In genomic region chr15:83724886-83725269, GRCm38 (mm10) we compare ENCODE assay signal across 8 mouse cellular contexts. TPM values are rescaled to one million over a fixed set of nuclear protein-coding genes. Genes with fewer than 3 reads are reported as not detected.
DNase-seq lines count a peak whose midpoint lies in the region; ATAC-seq and TF ChIP-seq lines count a peak whose summit lies in the region.

Gene Scube1, minus strand, starts transcription at chr15:83725021.

- WGBS in hindbrain, embryonic 14.5 days, result under 1% methylated on average over 42 of the region's 51 CpGs
- WGBS in lung, postnatal 0 days, result under 1% methylated on average over 36 of the region's 51 CpGs

- intact Hi-C loops in gastrocnemius, adult 2 months (cut with DNase I), result no loop called here

- peak; percentile 93 for ATAC-seq in hindbrain, embryonic 14.5 days (ENCODE audit: low FRiP score)
- peak; percentile 99 for ATAC-seq in lung, postnatal 0 days

- DNase-seq in ZHBTc4 (ENCODE audit: low read depth, low spot score), result peak; percentile 95
- DNase-seq in cerebellum, postnatal 4 days (ENCODE audit: low spot score in 2 of 2), result peak; percentile 52 to 82
- peak; percentile 94 for DNase-seq in gastrocnemius, adult 2 months
- peak; percentile 89 for DNase-seq in hindbrain, embryonic 14.5 days (ENCODE audit: low spot score)
- peak; percentile 71 to 79 for DNase-seq in layer of hippocampus, postnatal 25 days (ENCODE audit: extremely low spot score in 1 of 2, low spot score in 1 of 2)
- peak; percentile 84 for DNase-seq in lung, postnatal 0 days (ENCODE audit: low spot score)
- peak; percentile 92 for DNase-seq in right cerebral cortex, adult 18-20 months
- peak; percentile 78 for DNase-seq in urinary bladder, postnatal 25 days (ENCODE audit: low spot score)

- H3K4me2 ChIP-seq in hindbrain, embryonic 14.5 days (replicated peaks), result peak within 1 kb of the TSS; percentile 68
- peak within 1 kb of the TSS; percentile 96 for H3K4me2 ChIP-seq in lung, postnatal 0 days (replicated peaks; ENCODE audit: low read depth, low read length)

- H3K4me1 ChIP-seq in hindbrain, embryonic 14.5 days (replicated peaks; ENCODE audit: control insufficient read depth, insufficient read depth, low read length), result peaks cover 13% of the 10 kb centered on the region
- peaks cover 9% of the 10 kb centered on the region; the same call in 1 of the 2 replicates for H3K4me1 ChIP-seq in lung, postnatal 0 days (ENCODE audit: insufficient read depth, low read depth, low read length)

- TF ChIP-seq CTCF in gastrocnemius, adult 2 months (IDR thresholded peaks at IDR 0.05), result no peak
- TF ChIP-seq CTCF in lung, postnatal 0 days (IDR thresholded peaks at IDR 0.05), result 0 out of 2 replicates have a peak, but pooled peaks have one; percentile 7

- peak within 1 kb of the TSS; percentile 68 for H3K9ac ChIP-seq in hindbrain, embryonic 14.5 days
- no peak within 1 kb of the TSS for H3K9ac ChIP-seq in lung, postnatal 0 days (replicated peaks; ENCODE audit: low read depth)

- H3K36me3 ChIP-seq in hindbrain, embryonic 14.5 days (replicated peaks; ENCODE audit: control insufficient read depth, insufficient read depth), result no peaks in the 10 kb centered on the region
- no peaks in the 10 kb centered on the region for H3K36me3 ChIP-seq in lung, postnatal 0 days (ENCODE audit: insufficient read depth, low read length)

- H3K9me3 ChIP-seq in hindbrain, embryonic 14.5 days (ENCODE audit: control insufficient read depth, low read length), result no peaks in the 10 kb centered on the region
- H3K9me3 ChIP-seq in lung, postnatal 0 days (ENCODE audit: low read length), result no peaks in the 10 kb centered on the region

- H3K4me3 ChIP-seq in gastrocnemius, adult 2 months, result peak within 1 kb of the TSS; percentile 81
- H3K4me3 ChIP-seq in hindbrain, embryonic 14.5 days (replicated peaks; ENCODE audit: low read length), result peak within 1 kb of the TSS; percentile 66
- peak within 1 kb of the TSS; percentile 41 for H3K4me3 ChIP-seq in lung, postnatal 0 days (ENCODE audit: low read depth, low read length)

- no peak for TF ChIP-seq EP300 in lung, postnatal 0 days (IDR thresholded peaks at IDR 0.05)

- 0 out of 2 replicates have a peak, but pooled peaks cover 6% of the 10 kb centered on the region for H3K27me3 ChIP-seq in hindbrain, embryonic 14.5 days (ENCODE audit: control insufficient read depth, insufficient read depth, low read length)
- H3K27me3 ChIP-seq in lung, postnatal 0 days (replicated peaks; ENCODE audit: insufficient read depth, low read length), result peaks cover 29% of the 10 kb centered on the region

- no peak within 1 kb of the TSS for H3K27ac ChIP-seq in gastrocnemius, adult 2 months
- peak within 1 kb of the TSS; percentile 66; the same call in 1 of the 2 replicates for H3K27ac ChIP-seq in hindbrain, embryonic 14.5 days
- H3K27ac ChIP-seq in lung, postnatal 0 days (ENCODE audit: low read length), result no peak within 1 kb of the TSS

RNA-seq across cellular contexts. Expression of gene Scube1, which starts in this region (rescaled TPM):
- total RNA-seq in gastrocnemius, adult 2 months (2021), result under 1 TPM; 0.18 to 0.45 TPM
- 10.4 and 12.7 TPM in 2 replicates for polyA plus RNA-seq in hindbrain, embryonic 14.5 days (2014; fragmentation: Nextera tagmentation; extraction: Ambion mirVana)
- 10 to 100 TPM; 16.7 to 19.3 TPM for total RNA-seq in layer of hippocampus, postnatal 25 days (2021)
- 1.6 and 1.9 TPM in 2 replicates for polyA plus RNA-seq in lung, postnatal 0 days (2015; fragmentation: Nextera tagmentation; extraction: Ambion mirVana)

Comparison
In these comparisons a context has a peak if more than half of its experiments do, and no peak if none do; other contexts are left out.
1. RNA of gene Scube1 (total RNA-seq): 16.7 to 19.3 TPM in layer of hippocampus, postnatal 25 days; 0.18 to 0.45 TPM in gastrocnemius, adult 2 months; every median in the first group is over 10 times any median in the second.
2. Peak in DNase-seq and H3K4me3 ChIP-seq in gastrocnemius, adult 2 months; RNA of the gene not detected or under 1 TPM.
3. Peak in every context shown above with its lines, with median percentiles within 50 percentile points of each other: DNase-seq and H3K4me3 ChIP-seq.